Mouse (Mus musculus): ENCODE data around the gene Mrps12.

The Mrps12 gene

GRCm38 (mm10) chr7:28741709-28742438 lies at the start of gene Mrps12, which contains the start of gene Sars2:
Mrps12 (minus strand) TSS chr7:28741820.
Sars2 (plus strand) TSS chr7:28741992.
- DNase-seq, result peak; percentile 97

GRCm38 (mm10) chr7:28790066-28790806 lies 48.6 kb upstream of the Mrps12 start:
- no peak for DNase-seq

- no peak for DNase-seq
These were observed 47.6 kb upstream of the Mrps12 start for GRCm38 (mm10) chr7:28789235-28789634.

- no peak for DNase-seq
These were observed 46.9 kb upstream of the Mrps12 start, which contains the start of gene Rinl for GRCm38 (mm10) chr7:28788307-28789195. Rinl (plus strand) TSS chr7:28788969.

- DNase-seq, result no peak
These were observed 46.3 kb upstream of the Mrps12 start for GRCm38 (mm10) chr7:28787884-28788283.

GRCm38 (mm10) chr7:28785161-28785560 lies 43.5 kb upstream of the Mrps12 start:
- no peak for DNase-seq

- no peak for DNase-seq
These were observed 39.6 kb upstream of the Mrps12 start for GRCm38 (mm10) chr7:28781261-28781663.

GRCm38 (mm10) chr7:28780857-28781256 lies 39.2 kb upstream of the Mrps12 start:
- no peak for DNase-seq

GRCm38 (mm10) chr7:28780067-28780658 lies 38.5 kb upstream of the Mrps12 start:
- DNase-seq, result peak; percentile 89

- DNase-seq, result no peak
These were observed 37.2 kb upstream of the Mrps12 start for GRCm38 (mm10) chr7:28778825-28779224.

GRCm38 (mm10) chr7:28775129-28775528 lies 33.5 kb upstream of the Mrps12 start:
- DNase-seq, result no peak

- DNase-seq, result no peak
These were observed 32.5 kb upstream of the Mrps12 start for GRCm38 (mm10) chr7:28774164-28774563.

- no peak for DNase-seq
These were observed 31.5 kb upstream of the Mrps12 start for GRCm38 (mm10) chr7:28773163-28773562.

GRCm38 (mm10) chr7:28771867-28772266 lies 30.2 kb upstream of the Mrps12 start:
- DNase-seq, result no peak

- DNase-seq, result no peak
These were observed 28.7 kb upstream of the Mrps12 start for GRCm38 (mm10) chr7:28770309-28770708.

GRCm38 (mm10) chr7:28769414-28769958 lies 27.9 kb upstream of the Mrps12 start:
- DNase-seq, result no peak

- peak; percentile 68 for DNase-seq
These were observed 25.9 kb upstream of the Mrps12 start, which contains the start of gene Nfkbib for GRCm38 (mm10) chr7:28767462-28767965. Nfkbib (minus strand) TSS chr7:28767512.

- no peak for DNase-seq
These were observed 25.3 kb upstream of the Mrps12 start for GRCm38 (mm10) chr7:28766910-28767309.

GRCm38 (mm10) chr7:28766173-28766879 lies 24.7 kb upstream of the Mrps12 start, which contains the start of gene Sirt2:
Sirt2 (plus strand) TSS chr7:28766735.
- DNase-seq, result peak; percentile 99

- no peak for DNase-seq
These were observed 23.6 kb upstream of the Mrps12 start for GRCm38 (mm10) chr7:28765211-28765610.

- no peak for DNase-seq
These were observed 20.3 kb upstream of the Mrps12 start for GRCm38 (mm10) chr7:28761907-28762306.

Measured in cerebellum, adult 9-11 months (tissue).